Mouse (Mus musculus) erythroblast, embryonic 14.5 days (primary cell): Measurements from ENCODE around the gene Wdr41.

Experiments used
- GATA1 ChIP-seq: IDR thresholded peaks from 2 replicates; pipeline ENCODE4 v1.6.1; 2012; ENCODE audit warnings: low read length, inconsistent platforms, mixed read lengths
- TAL1 ChIP-seq: IDR thresholded peaks from 3 replicates; pipeline ENCODE4 v1.6.1; 2012; ENCODE audit warnings: low read length, inconsistent platforms, mixed read lengths

- TF ChIP-seq GATA1, result no peak
- no peak for TF ChIP-seq TAL1
Observed at GRCm38 (mm10) chr13:95044108-95044507, 68.0 kb downstream of the Wdr41 start.
